Mouse (Mus musculus): ENCODE data around the gene Gys2. TPM values are rescaled to one million over a fixed set of nuclear protein-coding genes. Genes with fewer than 3 reads are reported as not detected.
A peak's percentile ranks its signal among the peaks of the same experiment; 100 is the strongest.

The Gys2 gene
- polyA plus RNA-seq, 1 experiment from 2014 or later, result 0.08 TPM

DNA sequence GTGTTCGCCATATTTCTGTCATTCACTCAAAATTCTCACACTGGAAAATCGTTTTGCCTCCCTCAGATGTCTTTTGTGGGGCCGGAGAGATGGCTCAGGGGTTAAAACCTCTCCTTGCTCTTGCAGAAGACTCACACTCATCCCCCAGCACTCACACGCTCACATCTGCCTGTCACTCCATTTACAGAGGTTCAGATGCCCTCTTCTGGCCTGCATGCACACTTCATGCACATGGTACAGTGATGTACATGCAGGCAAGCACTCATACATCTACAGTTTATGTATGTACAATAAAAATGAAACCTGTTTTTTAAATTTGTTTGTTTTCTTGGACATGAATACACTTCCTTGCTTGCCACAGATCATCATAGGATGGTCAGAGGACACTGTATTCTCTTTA, 3.3 kb downstream of the Gys2 start:
- H3K9me3 ChIP-seq (ENCODE audit: control insufficient read depth, low read length), result no peaks in the 10 kb centered on the region
- H3K27me3 ChIP-seq (replicated peaks; ENCODE audit: control insufficient read depth, insufficient read depth, low read length), result no peaks in the 10 kb centered on the region
- peak; percentile 90 for ATAC-seq
- H3K36me3 ChIP-seq (ENCODE audit: control insufficient read depth, insufficient read depth, low read length), result no peaks in the 10 kb centered on the region
- no peak overlapping the region for H3K9ac ChIP-seq (ENCODE audit: low read depth, low read length)
- no peaks in the 10 kb centered on the region for H3K4me1 ChIP-seq (ENCODE audit: control insufficient read depth, insufficient read depth, low read depth, low read length)
- no peak overlapping the region for H3K27ac ChIP-seq (ENCODE audit: low read depth, low read length)
- WGBS, result 56% methylated on average over 4 of the region's 4 CpGs
- H3K4me2 ChIP-seq (ENCODE audit: low read length), result no peak overlapping the region
- no peak overlapping the region for H3K4me3 ChIP-seq (ENCODE audit: low read length)

DNA sequence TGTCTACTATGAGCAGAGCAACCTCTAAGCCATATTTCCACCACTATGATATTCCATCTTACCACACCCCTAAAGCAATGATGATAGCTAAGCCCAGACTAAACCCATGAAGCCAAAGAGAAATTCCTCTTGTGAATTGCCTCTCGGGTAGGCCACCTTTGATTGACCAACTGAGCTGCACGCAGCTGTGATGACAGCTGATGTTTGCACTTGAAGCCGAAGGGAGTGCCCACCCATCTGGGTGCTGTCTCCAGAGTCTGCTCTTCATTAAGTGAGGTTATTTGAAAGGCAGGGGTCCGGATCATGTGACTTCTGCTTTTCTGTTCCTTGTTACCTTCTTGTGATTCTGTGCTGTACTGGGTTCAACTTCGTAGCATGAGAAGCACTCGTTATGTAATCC, 10.7 kb downstream of the Gys2 start:
- no peaks in the 10 kb centered on the region for H3K4me1 ChIP-seq (ENCODE audit: control insufficient read depth, insufficient read depth, low read depth, low read length)
- no peak overlapping the region for H3K27ac ChIP-seq (ENCODE audit: low read depth, low read length)
- H3K4me2 ChIP-seq (ENCODE audit: low read length), result no peak overlapping the region
- no peaks in the 10 kb centered on the region for H3K9me3 ChIP-seq (ENCODE audit: control insufficient read depth, low read length)
- no peak overlapping the region for H3K4me3 ChIP-seq (ENCODE audit: low read length)
- no peaks in the 10 kb centered on the region for H3K36me3 ChIP-seq (ENCODE audit: control insufficient read depth, insufficient read depth, low read length)
- H3K9ac ChIP-seq (ENCODE audit: low read depth, low read length), result no peak overlapping the region
- H3K27me3 ChIP-seq (replicated peaks; ENCODE audit: control insufficient read depth, insufficient read depth, low read length), result no peaks in the 10 kb centered on the region
- WGBS, result 81% methylated on average over 6 of the region's 6 CpGs
- ATAC-seq, result no peak

DNA sequence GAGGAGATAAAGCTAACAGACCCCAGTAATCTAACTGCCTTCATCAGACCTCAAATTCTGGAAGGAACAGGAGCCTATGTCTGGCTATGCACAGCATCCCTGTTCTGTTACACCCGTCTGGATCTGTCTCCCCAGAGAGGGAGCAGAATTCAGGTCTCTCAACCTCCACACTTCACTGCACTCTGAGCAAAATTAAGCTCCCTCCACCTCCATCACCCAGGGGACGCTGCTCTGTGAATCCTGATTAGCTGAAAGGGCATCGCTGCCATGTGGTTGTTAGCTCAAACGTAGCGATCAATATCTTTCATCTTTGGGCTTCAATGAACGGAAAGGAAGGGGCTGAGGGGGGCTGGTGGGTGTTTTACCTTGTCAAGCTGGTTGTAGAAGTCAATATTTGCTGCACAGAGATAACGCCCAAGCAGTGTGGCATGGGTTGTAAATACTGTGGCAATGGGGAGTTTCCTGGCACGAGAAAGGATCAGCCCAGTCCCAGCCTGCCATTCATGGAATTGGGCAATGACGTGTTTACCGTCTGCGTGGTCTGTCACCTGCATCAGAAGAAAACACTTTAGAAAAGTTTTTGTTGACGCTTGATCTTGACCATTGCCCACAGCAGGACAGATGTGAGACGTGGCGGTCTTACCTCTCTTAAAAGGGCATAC, 13.8 kb downstream of the Gys2 start:
- Histone ChIP-seq H3K27ac (ENCODE audit: low read depth, low read length) (no peak overlapping the region), H3K9ac (ENCODE audit: low read depth, low read length) (no peak overlapping the region), H3K4me3 (ENCODE audit: low read length) (no peak overlapping the region), H3K27me3 (replicated peaks; ENCODE audit: control insufficient read depth, insufficient read depth, low read length) (no peaks in the 10 kb centered on the region), H3K4me1 (ENCODE audit: control insufficient read depth, insufficient read depth, low read depth, low read length) (no peaks in the 10 kb centered on the region), H3K4me2 (ENCODE audit: low read length) (no peak overlapping the region), H3K36me3 (ENCODE audit: control insufficient read depth, insufficient read depth, low read length) (no peaks in the 10 kb centered on the region), H3K9me3 (ENCODE audit: control insufficient read depth, low read length) (no peaks in the 10 kb centered on the region)
- 59% methylated on average over 14 of the region's 14 CpGs for WGBS
- peak; percentile 54 for ATAC-seq

DNA sequence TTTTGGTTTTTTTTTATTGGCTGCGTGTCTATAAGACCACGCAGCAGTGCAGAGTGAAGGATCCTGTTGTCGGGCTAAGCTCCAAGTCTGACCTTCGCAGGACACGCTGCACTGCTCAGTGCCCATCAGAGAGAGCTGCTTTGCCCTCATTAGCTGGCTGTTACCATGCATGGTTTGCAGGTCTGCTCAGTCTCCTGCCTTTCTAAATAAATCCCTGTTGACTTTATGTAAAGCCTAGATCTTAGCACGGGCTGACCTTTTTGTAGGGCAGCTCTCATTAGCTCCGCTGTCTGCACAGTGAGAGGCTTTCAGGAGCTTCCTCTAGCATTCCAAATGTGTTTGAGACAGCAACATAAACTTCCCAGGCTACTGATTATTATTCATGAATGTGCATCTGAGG, 14.9 kb downstream of the Gys2 start:
- no peaks in the 10 kb centered on the region for H3K36me3 ChIP-seq (ENCODE audit: control insufficient read depth, insufficient read depth, low read length)
- H3K4me2 ChIP-seq (ENCODE audit: low read length), result no peak overlapping the region
- WGBS, result 31% methylated on average over 7 of the region's 7 CpGs
- no peak overlapping the region for H3K27ac ChIP-seq (ENCODE audit: low read depth, low read length)
- ATAC-seq, result peak; percentile 63
- no peak overlapping the region for H3K9ac ChIP-seq (ENCODE audit: low read depth, low read length)
- H3K4me3 ChIP-seq (ENCODE audit: low read length), result no peak overlapping the region
- H3K27me3 ChIP-seq (replicated peaks; ENCODE audit: control insufficient read depth, insufficient read depth, low read length), result no peaks in the 10 kb centered on the region
- H3K4me1 ChIP-seq (ENCODE audit: control insufficient read depth, insufficient read depth, low read depth, low read length), result no peaks in the 10 kb centered on the region
- H3K9me3 ChIP-seq (ENCODE audit: control insufficient read depth, low read length), result no peaks in the 10 kb centered on the region

DNA sequence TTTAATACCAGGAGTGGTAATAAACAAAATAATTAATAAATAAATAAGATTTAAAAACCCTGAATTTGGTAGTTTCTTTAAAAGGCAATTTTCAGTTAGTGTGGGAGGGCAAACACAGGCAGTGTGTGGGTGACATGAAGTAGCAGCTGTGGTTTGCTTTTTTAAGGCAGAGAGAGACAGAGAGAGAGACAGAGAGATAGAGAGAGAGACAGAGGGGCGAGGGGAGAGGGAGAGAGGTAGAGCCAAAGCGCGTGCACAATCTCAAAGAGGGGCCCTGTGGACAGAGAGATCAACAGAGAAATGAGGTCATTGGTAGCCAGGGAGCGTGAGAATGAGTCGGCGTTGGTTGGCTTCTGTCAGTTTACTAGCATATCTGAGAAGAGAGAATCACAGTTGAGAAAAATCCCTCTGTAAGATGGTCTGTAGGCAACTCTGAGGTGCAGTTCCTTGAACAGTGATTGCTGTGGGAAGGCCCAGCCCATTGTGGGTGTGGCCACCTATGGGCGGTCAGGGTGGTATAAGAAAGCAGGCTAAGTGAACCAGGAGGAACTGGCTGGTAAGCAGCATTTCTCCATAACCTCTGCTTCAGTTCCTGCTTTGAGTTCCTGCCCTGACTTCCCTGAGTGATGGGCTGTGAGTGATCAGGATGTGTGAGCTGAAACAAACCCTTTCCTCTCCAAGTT, 17.5 kb downstream of the Gys2 start:
- Histone ChIP-seq H3K4me1 (ENCODE audit: control insufficient read depth, insufficient read depth, low read depth, low read length) (no peaks in the 10 kb centered on the region), H3K9ac (ENCODE audit: low read depth, low read length) (no peak overlapping the region), H3K4me3 (ENCODE audit: low read length) (no peak overlapping the region), H3K36me3 (ENCODE audit: control insufficient read depth, insufficient read depth, low read length) (no peaks in the 10 kb centered on the region), H3K27ac (ENCODE audit: low read depth, low read length) (no peak overlapping the region), H3K4me2 (ENCODE audit: low read length) (no peak overlapping the region), H3K27me3 (replicated peaks; ENCODE audit: control insufficient read depth, insufficient read depth, low read length) (no peaks in the 10 kb centered on the region), H3K9me3 (ENCODE audit: control insufficient read depth, low read length) (no peaks in the 10 kb centered on the region)
- ATAC-seq, result no peak
- WGBS, result 69% methylated on average over 7 of the region's 7 CpGs

DNA sequence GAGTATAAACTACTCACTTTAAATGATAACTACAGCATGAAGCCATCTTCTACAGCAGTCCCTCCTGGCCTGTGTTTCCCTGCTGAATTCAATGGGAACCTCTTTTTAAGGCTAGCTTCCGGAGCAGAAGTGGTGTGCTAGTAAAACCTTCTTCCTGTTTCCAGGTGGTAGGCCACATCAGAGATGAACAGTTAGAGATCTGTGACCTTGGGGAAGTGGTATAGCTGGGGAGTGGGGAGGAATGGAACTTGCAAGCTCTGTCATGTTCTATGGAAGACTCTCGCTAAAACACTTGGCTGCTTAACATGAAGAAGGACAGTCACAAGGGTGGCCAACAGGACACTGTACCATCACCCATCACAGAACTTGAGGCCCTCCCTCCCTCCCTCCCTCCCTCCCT, 19.6 kb downstream of the Gys2 start:
- WGBS, result 89% methylated on average over 2 of the region's 2 CpGs
- no peak for ATAC-seq
- no peaks in the 10 kb centered on the region for H3K4me1 ChIP-seq (ENCODE audit: control insufficient read depth, insufficient read depth, low read depth, low read length)

DNA sequence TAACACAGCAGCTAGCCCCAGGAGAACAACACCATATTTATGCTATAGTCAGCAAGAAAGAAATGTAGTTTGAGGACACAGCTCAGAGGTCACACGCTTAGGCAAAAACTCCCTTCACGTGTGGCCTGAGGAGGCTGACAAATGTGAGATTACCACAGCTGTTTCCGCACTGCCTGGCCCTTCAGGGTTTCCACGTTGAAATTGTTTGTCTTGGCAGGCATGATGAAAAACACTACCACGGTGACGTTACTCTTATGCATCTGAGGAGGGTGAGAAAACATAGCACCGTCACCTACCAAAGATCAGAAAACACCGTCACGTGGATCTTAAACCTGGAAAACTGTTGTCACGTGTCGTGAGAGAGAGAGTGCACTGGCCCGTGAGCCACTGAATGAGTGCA, 21.5 kb downstream of the Gys2 start:
- Histone ChIP-seq H3K27ac (ENCODE audit: low read depth, low read length) (no peak overlapping the region), H3K4me1 (ENCODE audit: control insufficient read depth, insufficient read depth, low read depth, low read length) (no peaks in the 10 kb centered on the region), H3K4me2 (ENCODE audit: low read length) (no peak overlapping the region), H3K27me3 (replicated peaks; ENCODE audit: control insufficient read depth, insufficient read depth, low read length) (no peaks in the 10 kb centered on the region), H3K4me3 (ENCODE audit: low read length) (no peak overlapping the region), H3K9ac (ENCODE audit: low read depth, low read length) (no peak overlapping the region), H3K36me3 (ENCODE audit: control insufficient read depth, insufficient read depth, low read length) (no peaks in the 10 kb centered on the region), H3K9me3 (ENCODE audit: control insufficient read depth, low read length) (no peaks in the 10 kb centered on the region)
- WGBS, result 76% methylated on average over 12 of the region's 12 CpGs
- no peak for ATAC-seq

More for the DNA sequence above, 19.6 kb downstream of the Gys2 start:
- Histone ChIP-seq H3K9ac (ENCODE audit: low read depth, low read length) (no peak overlapping the region), H3K36me3 (ENCODE audit: control insufficient read depth, insufficient read depth, low read length) (no peaks in the 10 kb centered on the region), H3K4me2 (ENCODE audit: low read length) (no peak overlapping the region), H3K27me3 (replicated peaks; ENCODE audit: control insufficient read depth, insufficient read depth, low read length) (no peaks in the 10 kb centered on the region), H3K4me3 (ENCODE audit: low read length) (no peak overlapping the region), H3K9me3 (ENCODE audit: control insufficient read depth, low read length) (no peaks in the 10 kb centered on the region), H3K27ac (ENCODE audit: low read depth, low read length) (no peak overlapping the region)

DNA sequence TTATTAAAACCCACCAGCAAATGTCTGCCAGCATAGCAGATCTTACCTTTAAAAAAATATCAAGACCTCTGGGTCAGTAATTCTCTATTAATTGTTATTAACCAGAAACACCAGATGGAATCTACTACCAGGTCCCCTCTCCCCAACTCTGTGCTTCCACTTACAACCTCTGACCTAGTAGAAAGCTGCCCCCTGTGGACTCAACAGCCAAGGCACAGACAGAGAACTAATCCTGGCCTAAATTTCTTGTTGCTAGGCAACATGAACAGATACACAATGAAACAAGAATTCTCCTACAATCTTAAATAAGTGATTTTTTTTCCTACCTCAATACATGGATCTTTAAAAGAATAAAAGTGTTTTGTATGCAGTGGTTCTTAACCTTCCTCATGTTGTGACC, 43.8 kb downstream of the Gys2 start:
- H3K4me2 ChIP-seq (ENCODE audit: low read length), result no peak overlapping the region
- H3K4me1 ChIP-seq (ENCODE audit: control insufficient read depth, insufficient read depth, low read depth, low read length), result no peaks in the 10 kb centered on the region
- H3K36me3 ChIP-seq (ENCODE audit: control insufficient read depth, insufficient read depth, low read length), result no peaks in the 10 kb centered on the region
- H3K27ac ChIP-seq (ENCODE audit: low read depth, low read length), result no peak overlapping the region
- no peaks in the 10 kb centered on the region for H3K9me3 ChIP-seq (ENCODE audit: control insufficient read depth, low read length)
- no peak overlapping the region for H3K4me3 ChIP-seq (ENCODE audit: low read length)
- no peaks in the 10 kb centered on the region for H3K27me3 ChIP-seq (replicated peaks; ENCODE audit: control insufficient read depth, insufficient read depth, low read length)
- no peak for ATAC-seq
- H3K9ac ChIP-seq (ENCODE audit: low read depth, low read length), result no peak overlapping the region

DNA sequence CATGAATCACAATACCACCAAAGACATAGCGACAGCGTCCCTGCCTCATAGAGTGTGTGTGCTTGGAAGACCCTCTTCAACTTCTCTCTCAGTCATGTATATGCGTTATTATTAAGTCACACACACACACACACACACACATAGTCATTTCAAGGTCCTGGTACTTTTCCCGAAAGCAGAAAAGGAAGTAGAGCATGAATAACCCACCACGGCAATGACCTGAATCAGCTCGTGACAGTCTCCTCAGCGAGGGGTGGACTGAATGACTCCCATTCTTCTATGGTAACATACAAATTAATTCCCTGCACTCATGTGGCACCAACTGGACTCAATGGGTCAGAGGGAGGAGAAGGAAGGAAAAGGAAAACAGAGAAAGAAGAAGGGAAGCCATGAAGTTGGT, 47.9 kb downstream of the Gys2 start:
- Histone ChIP-seq H3K9ac (ENCODE audit: low read depth, low read length) (no peak overlapping the region), H3K36me3 (ENCODE audit: control insufficient read depth, insufficient read depth, low read length) (no peaks in the 10 kb centered on the region), H3K27me3 (replicated peaks; ENCODE audit: control insufficient read depth, insufficient read depth, low read length) (no peaks in the 10 kb centered on the region), H3K4me3 (ENCODE audit: low read length) (no peak overlapping the region), H3K4me1 (ENCODE audit: control insufficient read depth, insufficient read depth, low read depth, low read length) (no peaks in the 10 kb centered on the region), H3K4me2 (ENCODE audit: low read length) (no peak overlapping the region), H3K9me3 (ENCODE audit: control insufficient read depth, low read length) (no peaks in the 10 kb centered on the region), H3K27ac (ENCODE audit: low read depth, low read length) (no peak overlapping the region)
- WGBS, result 70% methylated on average over 7 of the region's 7 CpGs
- ATAC-seq, result no peak

Data from hindbrain, embryonic 16.5 days (tissue).